Mouse (Mus musculus) kidney, postnatal 10 days (tissue): ENCODE results near the gene Fbxl17.
A peak's percentile ranks its signal among the peaks of the same experiment; 100 is the strongest.

ENCODE experiments used
- DNase-seq: peaks from one replicate; pipeline ENCODE4 v3.0.0; 2021; ENCODE audit warnings: mixed read lengths

The Fbxl17 gene

DNA sequence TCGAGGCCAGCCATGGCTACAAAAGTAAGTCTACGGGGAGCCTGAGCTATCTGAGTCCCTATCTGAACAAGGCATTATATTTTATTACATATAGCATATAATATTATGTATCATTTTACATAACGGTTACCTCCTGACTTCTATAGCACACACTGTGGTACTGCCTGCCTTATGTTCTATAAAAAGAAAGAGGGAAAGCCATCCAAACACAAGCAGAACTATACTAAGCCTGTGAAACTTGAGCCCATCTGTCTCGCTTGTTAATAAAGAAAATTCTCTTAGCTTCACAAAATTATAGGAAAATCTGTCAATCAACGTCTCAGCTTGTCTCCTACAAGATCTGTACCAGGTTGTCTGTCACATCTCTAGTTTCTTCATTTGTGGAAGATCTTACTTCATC is 173.6 kb downstream of the Fbxl17 start:
- no peak for DNase-seq

DNA sequence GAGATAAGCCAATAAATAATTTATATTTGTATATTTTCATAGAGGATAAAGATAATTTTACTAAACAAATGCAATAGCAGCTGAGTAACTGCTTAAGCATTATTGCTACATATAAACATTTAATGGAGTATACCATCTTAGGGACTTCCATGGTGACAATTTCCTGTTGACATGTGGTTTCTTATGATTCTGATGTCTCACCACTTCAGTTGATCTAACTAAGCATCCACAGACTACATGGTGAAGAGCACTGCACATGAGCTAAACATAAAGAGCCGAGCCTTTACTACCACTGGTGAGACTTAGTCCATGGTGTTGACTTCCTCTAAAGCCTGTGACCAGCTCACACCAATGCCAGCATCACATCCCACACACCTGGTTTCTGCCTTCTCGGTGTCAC is 175.1 kb downstream of the Fbxl17 start:
- DNase-seq = no peak

DNA sequence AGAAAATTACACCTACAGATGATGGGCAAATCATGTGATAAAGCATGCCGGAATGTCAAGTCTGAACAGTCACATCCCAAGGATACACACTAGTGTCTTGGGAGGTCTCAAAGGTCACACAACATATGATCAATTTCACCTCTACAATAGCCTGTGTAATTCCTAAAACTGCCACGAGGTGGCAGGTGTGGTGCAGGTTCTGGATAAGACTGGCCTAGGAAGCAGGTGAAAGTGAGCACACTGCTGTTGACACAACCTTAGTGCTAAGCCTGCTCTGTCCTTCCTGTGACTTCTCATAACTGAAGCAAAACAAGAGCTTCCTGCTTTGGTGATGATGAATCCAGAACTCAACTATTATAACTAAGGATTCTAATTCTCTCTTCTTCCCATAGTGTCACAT is 175.8 kb downstream of the Fbxl17 start:
- DNase-seq = peak; percentile 77

DNA sequence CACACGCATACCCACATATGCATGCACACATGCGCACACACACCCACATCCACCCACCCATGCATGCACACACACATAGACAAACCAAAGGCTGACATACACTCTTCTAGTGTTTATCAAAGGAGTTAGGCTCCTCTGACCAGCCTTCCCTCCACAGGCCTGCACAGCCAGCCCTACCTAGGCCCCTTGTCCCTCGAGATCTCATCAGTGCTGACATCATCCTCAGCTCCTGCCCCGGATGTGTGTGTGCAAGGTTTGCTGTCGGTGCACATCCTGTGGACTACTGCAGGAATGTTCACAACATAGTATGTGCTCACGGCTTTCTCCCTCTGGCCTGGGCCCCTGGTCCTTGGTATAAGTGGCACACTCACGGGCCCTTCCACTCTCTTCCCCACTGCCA is 177.0 kb downstream of the Fbxl17 start:
- no peak for DNase-seq

DNA sequence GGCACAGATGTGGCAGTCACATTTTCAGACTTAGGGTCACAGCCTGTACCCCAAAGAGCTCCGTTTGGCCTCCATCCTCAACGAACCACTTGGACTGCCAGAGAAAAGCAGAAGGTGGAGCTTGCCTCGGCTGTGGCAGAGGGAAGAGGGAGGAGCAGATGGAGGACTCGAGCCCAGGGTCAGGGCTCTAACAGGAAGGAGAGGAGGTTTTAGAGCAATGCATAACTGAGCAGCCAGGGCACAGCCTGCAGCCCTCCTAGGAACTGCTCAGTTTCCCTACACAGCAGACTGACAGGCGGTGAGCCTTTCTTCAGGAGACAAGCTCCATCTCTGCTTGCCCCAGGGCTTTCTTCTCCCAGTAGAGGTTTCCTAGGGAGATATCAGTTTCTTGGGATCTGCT is 178.5 kb downstream of the Fbxl17 start:
- DNase-seq = no peak

DNA sequence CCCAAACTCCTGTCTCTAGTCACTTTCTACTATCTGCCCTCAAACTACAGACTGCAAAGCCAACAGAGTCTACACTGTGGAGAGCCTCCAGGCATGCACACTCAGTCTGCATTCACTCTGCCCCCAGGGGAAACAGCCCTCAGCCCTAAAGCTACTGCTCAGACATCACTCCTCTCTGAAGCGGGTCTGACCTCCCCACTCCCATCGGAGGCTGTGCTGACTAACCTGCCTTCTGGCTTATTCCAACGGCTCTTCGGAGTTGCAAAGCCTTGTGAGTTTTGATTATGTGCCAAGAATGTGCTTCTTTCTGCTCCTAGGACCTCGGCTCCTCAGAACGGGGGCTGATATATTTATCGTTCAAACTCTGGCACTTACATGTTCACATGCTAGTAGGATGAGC is 182.3 kb downstream of the Fbxl17 start:
- no peak for DNase-seq

DNA sequence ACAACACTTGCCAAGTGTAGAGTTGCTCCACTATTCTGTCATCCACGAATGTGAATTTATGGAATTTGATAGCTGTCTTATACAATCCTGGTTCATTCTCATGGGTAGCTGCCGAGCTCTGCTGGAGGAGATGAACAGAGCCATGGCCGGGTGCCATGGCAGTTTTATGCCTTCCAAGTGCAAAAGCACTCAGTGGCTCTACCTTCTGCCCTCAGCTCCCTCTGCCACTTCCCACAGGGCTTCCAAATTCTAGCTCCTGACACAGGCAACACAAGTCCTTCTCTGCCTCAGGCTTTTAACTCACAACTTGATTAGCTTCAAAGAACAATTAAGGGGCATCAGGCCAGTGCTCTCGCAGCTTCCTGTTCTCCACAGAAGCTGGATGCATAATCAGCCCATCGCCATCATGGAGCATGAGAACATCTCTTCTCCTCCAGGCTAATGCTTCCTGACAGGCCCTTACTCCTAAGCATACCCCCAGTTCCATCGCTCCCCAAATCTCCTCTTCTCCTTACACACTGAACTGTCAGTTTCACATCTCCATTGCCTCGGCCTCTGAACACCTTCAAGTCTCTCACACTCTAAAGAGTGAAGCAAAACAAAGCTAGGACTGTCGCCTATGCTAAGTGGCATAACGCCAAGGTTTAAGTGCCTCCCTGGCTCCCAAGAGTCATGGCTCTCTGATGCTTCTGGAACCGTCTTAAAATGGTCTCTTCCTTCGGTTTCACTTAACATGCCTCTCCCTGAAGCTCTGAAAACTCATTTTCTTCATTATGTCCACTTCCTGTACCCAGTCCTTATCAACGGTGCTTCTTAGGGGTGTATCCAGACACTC is 184.0 kb downstream of the Fbxl17 start:
- no peak for DNase-seq

DNA sequence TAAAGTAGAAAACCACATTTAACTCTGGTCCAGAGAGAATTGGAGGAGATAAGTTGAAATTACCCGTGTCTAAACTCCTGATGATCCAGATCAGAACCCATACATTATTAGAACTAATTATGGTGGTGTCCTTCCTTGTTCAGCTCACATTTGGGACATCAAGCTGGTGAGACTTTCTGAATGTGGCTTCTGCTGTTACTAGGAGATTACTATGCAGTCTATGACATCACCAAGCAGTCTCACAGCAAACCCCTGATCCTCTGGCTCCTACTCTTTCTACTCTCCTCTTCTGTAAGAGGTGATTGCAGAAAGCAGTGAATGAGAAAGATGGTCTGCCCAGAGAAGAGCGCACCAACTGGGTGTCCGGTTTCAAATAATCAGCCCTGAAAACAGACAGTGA is 187.0 kb downstream of the Fbxl17 start:
- DNase-seq = no peak

DNA sequence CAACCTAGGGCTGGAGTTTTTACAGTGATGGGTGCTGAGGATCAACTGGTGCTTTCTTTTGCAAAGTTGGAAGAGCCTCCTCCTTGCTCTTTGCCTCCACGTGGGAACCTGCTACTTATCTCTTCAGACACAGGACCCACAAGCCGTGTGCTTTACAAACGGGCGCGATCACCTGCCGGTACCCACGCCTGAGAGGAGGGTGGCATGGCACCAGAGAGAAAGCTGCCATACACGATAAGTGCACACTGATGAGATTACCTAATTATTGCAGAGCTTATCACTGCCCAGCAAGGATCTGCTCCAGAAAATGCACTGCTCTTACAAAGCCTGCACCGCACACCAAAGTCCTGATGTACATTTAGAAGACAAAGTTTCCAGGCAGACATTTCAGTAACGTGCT is 187.5 kb downstream of the Fbxl17 start:
- DNase-seq = no peak

DNA sequence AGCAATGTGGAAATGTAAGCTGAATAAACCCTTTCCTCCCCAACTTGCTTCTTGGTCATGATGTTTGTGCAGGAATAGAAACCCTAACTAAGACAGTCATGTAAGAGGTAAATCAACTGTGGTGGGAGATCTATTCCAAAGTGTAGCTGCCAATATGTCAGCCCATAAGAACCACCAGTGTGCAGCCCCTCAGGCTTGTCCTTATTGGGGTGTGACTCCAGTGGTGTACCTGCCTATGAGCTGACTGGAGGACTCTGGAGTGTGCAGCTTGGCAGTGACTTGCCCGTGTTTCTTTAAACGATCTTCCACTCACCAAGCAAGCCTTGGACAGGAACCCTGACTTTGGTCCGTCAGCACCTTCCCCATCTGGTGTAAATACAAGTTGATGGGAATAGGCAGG is 188.2 kb downstream of the Fbxl17 start:
- no peak for DNase-seq

DNA sequence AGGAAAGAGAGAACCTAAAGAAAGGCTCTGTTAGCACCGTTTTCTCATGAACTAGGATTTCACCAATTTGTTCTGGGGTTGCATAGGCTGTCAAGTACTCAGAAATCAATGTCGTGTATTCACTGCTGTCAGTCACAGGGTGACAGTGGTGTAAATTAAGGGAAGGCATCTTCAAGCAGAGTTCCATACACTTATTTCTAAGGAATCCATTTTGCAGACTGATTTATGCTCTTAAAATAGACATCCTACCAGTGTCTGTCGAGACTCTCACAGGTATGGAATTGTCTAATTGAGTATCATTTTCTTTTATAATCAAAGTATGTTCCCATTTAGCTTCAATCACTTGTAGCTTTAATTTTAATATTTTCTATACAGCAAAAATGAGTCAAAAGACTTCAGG is 189.8 kb downstream of the Fbxl17 start:
- no peak for DNase-seq

DNA sequence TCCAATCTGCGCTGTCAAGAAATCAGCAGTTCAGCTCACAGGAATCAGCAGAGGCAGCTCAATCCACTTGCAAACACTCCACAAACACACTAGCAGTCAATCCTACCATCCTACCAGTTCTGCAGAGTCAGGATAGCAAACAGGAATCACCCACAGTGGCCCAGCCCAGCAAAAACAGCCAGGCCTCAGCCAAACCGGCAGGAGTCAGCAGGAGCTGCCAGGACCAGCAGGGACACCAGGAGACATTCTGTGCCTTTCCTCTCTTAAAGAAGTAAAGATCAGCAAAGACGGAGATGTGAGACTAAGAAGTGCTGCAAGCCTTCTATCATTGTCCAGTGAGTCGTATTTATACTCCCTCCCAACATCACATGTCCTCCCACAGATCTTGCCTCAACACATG is 196.0 kb downstream of the Fbxl17 start:
- no peak for DNase-seq

DNA sequence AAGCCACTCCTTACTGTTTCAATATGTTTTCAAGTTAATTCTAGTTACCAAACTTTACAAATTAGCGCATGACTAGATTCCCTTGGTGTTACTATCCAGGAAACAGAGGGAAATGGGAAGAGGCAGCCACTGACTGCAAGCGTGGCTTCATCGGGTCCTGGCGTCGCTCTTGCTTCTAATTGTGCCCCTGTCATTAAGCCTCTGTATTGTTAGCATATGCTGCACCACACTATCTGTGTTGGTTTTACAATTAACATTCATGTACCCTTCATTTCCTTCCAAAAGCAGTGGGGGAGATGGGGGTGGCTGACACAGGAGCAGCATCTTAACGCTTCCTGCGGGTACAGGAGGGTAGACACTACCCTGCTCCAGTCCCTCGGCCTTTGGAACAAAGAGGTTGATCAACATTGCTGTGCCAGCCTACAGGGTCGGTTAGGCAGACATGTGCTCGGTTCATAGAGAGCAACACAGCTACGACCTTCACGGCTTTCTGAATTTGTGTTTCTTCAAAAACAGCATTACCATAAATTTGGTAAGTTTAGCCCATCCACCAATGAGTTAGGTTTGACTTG is 197.9 kb downstream of the Fbxl17 start:
- DNase-seq = no peak

DNA sequence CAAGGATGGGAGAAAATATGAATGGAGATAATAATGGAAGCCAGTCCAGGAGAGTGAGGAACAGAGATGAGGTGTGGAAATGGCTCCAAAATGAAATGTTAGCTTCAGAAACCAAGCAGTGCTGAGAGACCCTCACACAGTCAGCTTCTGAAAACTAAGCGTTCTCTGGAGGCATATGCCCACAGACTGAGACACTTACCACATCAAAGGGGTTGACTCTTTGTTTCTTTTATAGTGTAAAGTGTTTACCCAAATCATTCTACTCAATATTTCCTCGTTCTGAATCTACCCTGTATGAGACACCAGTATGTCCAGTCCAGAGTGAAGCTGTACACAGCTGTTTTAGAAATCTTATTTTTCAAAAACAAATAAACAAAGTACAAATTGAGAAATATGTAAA is 204.3 kb downstream of the Fbxl17 start:
- DNase-seq = no peak

DNA sequence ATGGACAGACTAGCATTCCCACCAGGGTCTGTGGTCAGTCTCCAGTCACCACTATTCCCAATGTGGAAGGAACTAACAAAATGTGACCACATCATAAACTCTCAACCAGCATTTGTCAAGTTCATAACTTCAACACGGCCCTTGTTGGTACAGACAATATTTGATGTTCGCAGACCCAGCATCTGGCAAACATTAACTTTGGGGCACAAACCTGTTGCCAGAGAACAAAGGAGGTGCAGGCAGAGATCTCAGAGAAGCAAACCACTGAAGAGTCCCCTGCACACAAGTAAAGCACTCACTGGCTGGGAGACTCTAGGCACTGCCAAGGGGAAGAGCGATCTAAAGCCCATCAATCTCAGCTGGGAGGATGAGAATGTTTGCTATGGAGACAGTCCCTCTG is 204.9 kb downstream of the Fbxl17 start:
- DNase-seq = no peak

DNA sequence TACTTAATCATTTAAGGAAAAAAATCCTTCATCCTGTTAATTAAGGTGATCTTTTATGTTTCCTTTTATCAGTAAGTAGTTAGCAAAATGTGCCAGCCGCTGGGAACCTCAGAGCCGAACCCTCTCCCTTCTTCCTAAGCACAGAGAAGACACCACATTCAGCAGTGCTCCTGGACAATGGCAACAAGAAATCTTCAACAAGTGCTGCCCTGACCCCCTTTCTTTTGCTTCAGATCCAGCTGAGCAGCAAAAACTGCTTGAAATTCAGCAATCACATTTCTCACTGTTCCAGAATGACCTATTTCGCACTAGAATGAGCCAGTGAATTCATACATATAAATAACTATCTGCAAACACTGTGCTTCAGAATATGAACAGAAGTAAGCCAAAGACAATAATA is 205.8 kb downstream of the Fbxl17 start:
- no peak for DNase-seq

DNA sequence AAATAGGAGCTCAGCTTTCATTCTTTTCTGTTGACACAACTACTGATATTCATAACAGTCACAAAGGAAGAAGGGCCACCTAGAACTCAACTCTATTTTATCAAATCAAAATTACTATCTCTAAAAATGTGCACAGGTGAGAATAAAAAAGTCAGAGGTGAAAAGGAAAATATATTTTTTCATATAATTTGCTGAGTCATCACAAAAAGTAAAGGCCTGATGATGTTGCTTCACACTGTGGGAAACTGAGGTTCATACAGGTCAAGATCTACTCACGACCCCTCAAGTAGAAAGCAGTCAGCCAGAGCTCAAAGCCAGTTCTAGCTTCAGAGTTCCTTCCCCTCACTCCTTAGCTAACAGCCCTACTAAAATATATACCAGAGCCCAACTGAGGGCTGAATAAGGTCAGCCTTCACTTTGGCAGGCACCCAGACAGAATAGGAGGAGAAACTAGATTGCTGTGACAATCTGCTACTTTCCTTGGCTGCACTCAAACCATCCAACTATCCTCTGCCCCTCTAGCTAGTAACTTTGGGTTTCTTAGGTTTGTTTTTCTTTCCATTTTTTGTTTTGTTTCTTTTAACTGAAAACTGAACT is 210.4 kb downstream of the Fbxl17 start:
- peak; percentile 71 for DNase-seq

DNA sequence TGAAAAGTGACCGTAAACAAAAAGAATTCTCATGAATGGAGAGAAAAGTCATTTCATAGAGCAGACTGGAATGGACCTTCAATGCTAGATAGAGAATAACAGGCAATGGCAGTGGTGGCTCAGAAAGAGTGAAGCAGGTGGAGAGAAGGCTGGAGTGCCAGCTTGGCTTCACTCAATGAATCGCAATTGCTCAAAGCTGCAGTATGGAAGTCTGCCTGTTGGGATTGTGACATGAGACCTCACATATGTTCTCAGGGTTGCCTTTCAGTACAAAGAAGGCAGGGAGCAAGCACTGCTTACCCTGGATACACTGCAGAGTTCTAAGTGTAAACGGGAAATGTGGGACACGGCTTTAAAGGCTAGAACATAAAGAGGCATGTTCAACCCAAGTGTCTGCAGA is 211.0 kb downstream of the Fbxl17 start:
- no peak for DNase-seq

DNA sequence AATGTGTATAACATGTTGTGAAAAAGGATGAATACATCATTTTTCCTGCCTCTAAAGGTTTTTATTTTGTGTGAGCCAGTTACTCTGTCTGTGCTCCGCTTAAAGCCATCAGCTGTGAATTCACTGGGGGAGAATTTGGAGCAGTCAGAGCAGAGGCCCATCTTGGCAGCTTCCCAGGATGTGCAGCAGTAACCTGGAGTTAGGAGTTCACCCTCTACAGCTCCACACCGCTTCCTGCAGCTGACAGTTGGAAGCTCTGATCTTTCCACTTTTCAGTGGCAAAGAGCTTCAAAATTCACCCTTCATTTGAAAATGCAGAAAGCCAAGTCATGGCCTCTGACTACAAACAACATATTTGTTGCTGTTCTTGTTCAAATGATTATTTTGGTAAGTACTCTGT is 212.4 kb downstream of the Fbxl17 start:
- DNase-seq = peak; percentile 79

DNA sequence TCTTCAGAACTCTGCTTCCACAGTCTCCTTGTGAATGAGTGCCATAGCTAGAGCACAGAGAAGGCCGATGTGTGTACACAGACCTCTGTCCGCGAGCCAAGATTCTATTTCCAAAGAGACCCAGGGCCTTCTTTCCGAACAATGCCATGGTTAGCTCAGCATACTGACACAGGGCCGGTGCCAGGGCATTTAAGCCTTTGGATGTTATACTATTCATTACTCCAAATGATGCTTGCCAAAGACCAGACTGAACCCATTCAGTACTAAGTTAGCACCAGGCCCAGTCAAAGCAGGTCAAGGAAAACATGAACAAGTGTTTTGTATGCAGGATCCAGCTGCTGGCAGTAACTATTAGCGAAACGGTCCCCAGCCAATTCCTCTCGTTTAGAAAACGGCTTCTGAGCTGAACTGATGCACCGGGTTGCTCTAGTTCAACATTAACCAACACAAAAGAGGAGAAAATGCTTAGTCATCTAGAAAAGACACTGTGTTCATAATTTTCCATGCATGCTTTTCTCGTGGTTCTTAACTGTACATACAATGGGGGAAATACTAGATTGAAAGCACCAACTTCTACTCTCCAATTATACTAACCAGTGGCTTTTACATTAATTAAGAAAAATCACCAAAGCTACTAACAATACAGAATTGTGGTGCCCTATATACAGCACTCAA is 214.4 kb downstream of the Fbxl17 start:
- peak; percentile 36 for DNase-seq

DNA sequence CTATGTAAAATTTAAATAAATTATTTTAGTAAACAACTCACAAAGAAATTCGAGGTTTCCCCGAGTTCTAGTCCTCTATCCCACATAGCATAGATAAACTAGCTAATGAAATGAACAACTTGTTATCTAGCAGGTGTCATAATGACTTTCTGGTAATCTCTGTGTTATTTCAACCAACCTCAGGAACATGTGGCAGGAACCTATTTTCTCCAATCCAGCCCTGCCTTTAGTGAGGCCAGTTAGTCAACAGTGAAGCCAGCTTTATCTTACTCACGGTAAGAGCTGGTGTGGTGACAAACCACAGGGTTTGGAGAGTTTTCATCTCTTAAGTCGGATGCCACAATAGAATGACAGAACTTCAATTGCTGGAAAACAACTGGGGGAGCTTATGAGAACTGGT is 215.7 kb downstream of the Fbxl17 start:
- DNase-seq = no peak

DNA sequence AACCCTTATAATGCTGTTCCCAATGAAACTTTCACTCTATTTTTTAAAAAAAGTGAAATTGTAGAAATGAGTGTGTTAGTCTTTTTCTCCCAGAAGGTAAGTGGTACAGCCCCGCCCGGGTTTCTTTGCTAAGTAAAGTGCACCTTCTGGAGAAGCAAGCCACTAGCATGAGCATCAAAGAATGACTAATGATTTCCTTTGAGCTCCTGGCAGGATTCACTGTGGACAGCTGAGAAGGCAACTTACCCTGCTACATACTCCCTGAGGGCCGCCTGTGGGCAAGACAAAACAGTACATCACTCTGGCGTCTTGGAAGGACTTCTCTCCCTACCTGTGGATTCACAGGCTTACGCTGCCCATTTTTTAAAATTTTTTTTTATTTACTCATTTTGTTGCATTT is 217.8 kb downstream of the Fbxl17 start:
- no peak for DNase-seq

DNA sequence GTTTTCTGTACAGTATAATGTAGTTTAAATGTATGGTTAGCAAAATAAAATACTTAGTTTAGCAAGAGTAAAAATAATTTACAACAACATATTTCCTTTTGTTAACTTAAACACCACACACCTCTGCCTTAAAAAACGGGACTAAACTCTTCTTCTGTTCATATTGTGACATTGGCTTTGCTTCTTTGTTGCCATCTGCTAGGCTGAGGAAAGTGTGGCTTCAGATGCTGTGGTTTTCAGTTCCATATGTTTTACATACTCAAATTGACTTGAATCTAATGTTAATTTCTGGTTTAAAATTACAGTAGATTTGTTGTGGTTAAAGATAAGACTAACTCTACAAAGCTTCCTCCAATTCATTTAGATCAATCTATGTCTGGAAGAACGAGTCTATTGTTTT is 218.8 kb downstream of the Fbxl17 start:
- no peak for DNase-seq

DNA sequence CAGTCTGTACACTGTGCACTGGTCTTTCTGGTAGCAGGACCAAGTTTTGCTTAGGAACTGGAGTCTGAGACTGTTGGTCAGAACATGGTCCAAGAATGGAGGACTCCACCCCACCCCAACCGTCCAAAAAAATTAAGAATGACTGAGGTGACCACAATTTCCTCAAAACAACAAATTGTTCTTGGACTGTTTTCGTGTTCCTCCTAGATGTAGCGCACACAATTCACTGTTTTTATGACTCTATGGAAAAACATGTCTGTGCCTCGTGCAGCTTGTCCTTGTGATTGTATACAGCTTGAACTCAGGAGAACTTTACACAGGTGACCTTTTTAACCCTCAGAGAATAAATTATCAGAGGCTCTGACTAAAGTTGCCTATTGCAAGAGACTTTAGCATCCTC is 220.7 kb downstream of the Fbxl17 start:
- peak; percentile 23 for DNase-seq
